Mouse (Mus musculus) lung, adult 2 months (tissue): Measurements from ENCODE around the gene Lpcat3.

ENCODE experiments used
- CTCF ChIP-seq: fragments of 200-500 bp; IDR thresholded peaks from 2 replicates; pipeline ENCODE4 v1.5.1; 2011; ENCODE audit warnings: mild to moderate bottlenecking, low read length, control low read depth; ENCODE audit not compliant: insufficient read depth
- POLR2A ChIP-seq: fragments of 200-500 bp; IDR thresholded peaks from 2 replicates; pipeline ENCODE4 v1.6.1; 2011; ENCODE audit warnings: low read depth, mild to moderate bottlenecking, control low read depth, low read length, borderline replicate concordance; ENCODE audit errors: extremely low read depth

DNA sequence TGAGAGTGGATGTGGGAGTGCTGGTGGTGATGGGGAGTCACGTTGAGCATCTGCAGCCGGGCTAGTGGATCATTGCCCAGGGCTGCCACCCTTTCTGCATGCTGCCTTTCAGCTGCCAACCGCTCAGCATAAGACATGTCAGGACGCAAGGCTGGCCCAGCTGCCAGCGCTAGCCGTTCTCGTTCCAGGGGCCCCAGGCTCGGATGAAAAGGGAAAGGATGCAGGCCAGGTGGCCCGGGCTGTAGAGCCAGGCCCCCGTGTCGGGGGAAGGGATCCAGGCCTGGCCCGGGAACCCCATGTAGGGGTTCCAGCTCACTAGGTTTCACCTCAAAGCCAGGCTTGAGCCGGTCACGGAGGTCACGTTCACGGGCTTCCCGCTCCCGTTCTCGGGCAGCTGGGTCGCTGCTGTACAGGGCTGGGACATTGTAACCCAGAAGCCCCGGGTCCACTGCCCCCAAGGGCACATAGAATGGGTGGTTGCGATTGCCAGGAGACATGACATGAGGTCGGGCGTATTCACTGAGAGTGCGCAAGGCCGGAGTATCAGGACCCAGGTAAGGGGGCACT is 82.0 kb downstream of the Lpcat3 start:
- TF ChIP-seq CTCF (no peak), POLR2A (no peak)
